Mouse (Mus musculus) gastrocnemius, postnatal 4 days (tissue): Measurements from ENCODE around the gene Mafg. TPM values are rescaled to one million over a fixed set of nuclear protein-coding genes. Genes with fewer than 3 reads are reported as not detected.

Source experiments
- DNase-seq, 2 experiments: peaks; one replicate each; pipeline ENCODE4 v3.0.0; 2021 to 2022; ENCODE audit warnings: low spot score in 2 of 2, mixed read lengths in 2 of 2
- total RNA-seq, 2 experiments: library from RNA; stranded (reverse); gene quantifications; 2 replicates each; pipeline ENCODE4 v1.2.3; 2021

Mafg gene
- total RNA-seq, 2 experiments from 2014 or later, result 36.7 to 42.6 TPM

- peak in 1 of 2 experiments; percentile 71 for DNase-seq
Measured at GRCm38 (mm10) chr11:120623961-120624679, 9.3 kb downstream of the Mafg start.

DNA sequence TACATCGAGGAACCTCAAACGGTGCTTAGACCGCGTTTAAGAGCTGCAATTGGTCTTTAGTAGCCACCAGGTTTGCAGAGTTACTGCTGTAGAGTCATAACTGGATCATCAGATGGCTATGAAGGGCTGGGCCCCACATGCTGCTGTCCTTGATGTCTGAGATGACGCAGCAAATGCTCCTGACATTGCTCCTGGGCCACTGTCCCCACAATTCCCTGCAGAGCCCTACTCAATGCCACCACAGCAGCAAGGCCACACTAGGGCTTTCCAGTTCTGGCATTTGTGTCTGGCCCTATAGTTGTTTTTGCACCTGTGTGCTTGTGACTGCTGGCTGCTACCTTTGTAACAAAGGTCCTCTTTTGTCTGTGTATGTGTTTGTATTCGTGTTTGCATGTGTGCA lies 10.6 kb downstream of the Mafg start:
- no peak for DNase-seq

- DNase-seq, result peak in 1 of 2 experiments; percentile 8
Measured at GRCm38 (mm10) chr11:120620195-120620594, 13.2 kb downstream of the Mafg start.

GRCm38 (mm10) chr11:120618619-120619535 lies 14.5 kb downstream of the Mafg start:
- peak in 1 of 2 experiments; percentile 12 for DNase-seq

DNA sequence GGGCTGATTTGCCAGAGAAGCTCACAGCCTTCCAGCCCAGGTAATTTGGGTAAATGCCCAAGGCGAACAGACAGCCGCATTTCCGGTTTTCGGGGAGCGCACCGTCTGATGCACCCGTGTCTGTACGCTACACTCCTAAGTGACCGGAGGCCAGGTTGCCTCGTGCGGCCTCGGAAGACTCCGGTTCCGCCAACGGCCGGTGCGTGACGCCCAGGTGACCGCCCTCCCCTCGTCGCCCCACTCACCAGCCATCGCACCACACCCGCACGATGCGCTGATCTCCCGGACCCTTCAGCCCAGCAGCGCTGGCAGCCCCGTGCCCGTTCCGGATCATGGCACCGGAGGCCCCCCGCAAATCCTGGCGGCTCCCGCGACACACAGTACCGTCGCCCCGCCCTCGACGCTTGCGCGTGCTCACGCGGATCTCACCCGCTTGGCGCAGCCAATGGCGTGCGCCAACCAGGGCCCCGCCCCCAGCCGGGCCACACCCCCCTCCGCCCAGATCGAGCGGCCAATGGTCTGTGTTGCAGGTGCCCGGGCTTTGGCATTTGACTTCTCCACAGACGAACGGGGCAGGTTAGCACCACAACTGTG lies 15.8 kb downstream of the Mafg start, which contains the start of gene Pcyt2:
Gene Pcyt2 (minus strand): TSS at position 418 of the 594 bp plus-strand sequence.
- peak; percentile 86 to 93 for DNase-seq

GRCm38 (mm10) chr11:120616617-120617294 lies 16.6 kb downstream of the Mafg start:
- no peak for DNase-seq

GRCm38 (mm10) chr11:120615606-120616203 lies 17.7 kb downstream of the Mafg start:
- DNase-seq, result no peak

DNA sequence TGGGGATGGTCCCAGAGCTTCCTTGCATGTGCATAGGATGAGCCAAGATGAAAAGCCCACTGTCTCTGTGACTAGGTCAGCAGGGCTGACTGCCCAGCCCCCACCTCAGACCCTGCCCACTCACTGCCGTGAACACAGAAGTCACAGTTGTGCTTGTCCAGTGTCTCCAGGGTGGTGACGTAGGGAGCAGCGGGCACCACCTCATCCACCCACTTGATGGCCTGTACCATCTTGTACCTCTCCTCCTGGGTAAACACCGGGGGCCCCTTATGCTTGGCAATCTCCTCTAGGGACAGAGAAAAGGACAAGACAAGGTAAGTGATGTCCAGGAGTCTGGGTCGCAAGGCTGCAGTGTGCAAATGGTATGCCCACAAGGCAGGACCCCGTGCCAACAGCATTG lies 18.2 kb downstream of the Mafg start:
- no peak for DNase-seq

GRCm38 (mm10) chr11:120613976-120614375 lies 19.4 kb downstream of the Mafg start:
- no peak for DNase-seq

- no peak for DNase-seq
Measured at GRCm38 (mm10) chr11:120613481-120613972, 19.9 kb downstream of the Mafg start.

DNA sequence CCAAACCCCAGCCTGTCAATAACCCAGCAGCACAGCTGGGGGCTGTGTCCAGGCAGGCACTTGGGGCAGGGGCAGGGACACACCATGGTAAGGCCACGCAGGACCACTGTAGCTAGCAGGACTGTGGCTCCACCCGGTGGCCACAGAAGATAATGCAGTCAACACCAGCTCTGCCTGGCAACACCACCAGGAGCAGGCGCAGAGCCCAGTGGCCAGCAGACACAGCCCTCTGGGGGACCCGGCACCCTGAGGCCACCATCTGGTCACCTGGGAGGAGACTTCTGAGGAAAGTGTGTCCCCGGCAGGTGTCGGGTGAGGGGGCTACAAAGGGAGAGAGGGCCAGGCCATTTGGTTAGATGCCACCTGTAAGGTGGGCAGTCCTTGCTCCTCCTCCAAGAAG lies 20.6 kb downstream of the Mafg start:
- peak; percentile 61 to 79 for DNase-seq

- DNase-seq, result no peak
Measured at GRCm38 (mm10) chr11:120610477-120611046, 22.8 kb downstream of the Mafg start.

DNA sequence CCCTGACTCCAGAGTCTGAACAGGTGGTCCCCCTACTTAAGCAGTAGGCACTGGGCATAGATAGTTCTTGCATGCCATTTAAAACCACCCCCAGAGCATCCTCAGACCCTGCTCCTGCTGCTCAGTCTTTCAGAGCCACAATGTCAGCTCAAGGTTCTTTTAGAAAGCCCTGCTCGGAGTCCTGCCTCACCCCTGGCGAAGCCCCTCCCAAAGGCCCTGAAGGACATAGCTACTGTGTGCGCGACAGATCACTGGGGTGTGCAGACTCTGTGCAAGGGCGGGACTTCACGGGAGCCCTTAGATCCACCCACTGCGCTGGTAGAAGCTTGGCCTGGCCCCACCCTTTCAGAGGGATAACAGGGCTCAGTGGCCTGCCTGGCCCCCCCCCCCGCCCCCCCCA lies 24.1 kb downstream of the Mafg start:
- no peak for DNase-seq

- DNase-seq, result peak in 1 of 2 experiments; percentile 16
Measured at GRCm38 (mm10) chr11:120608241-120609034, 25.0 kb downstream of the Mafg start, which contains the start of gene Npb. Npb (plus strand) TSS chr11:120608477.

- no peak for DNase-seq
Measured at GRCm38 (mm10) chr11:120606764-120607163, 26.6 kb downstream of the Mafg start.

- DNase-seq, result no peak
Measured at GRCm38 (mm10) chr11:120605667-120606066, 27.7 kb downstream of the Mafg start.

DNA sequence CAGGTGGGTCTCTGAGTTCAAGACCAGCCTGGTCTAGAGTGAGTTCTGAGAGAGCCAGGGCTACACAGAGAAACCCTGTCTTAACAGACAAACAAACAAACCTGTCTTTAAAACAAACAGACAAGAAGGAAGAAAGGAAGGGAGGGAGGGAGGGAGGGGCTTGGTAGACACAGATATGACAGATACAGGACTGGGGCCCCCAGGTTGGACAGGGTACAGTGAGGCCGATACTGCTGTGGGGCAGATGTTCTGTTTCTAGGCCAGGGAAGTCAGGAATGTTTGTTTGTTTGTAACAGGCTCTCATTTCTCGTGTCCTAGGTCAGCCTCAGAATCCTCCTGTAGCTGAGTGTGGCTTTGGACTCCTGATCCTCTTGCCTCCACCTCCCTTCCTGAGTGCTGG lies 29.9 kb downstream of the Mafg start:
- no peak for DNase-seq

DNA sequence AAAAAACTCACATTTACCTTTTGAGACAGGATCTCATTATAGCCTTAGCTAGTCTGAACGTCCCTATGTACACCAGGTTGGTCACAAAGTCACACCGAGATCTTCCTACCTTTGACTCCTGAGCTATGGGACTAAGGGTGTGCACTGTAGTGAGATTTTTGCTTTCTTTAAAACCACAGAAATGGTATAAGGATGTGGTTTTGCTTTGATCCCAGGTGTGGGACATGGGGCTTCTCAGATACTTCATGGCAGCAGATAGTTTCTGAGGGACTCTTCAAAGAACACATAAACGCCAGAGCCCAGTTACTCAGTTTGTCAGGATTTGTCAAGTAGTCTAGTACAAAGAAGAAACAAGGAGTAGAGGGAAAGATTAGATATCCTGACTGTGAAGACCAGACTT lies 32.7 kb downstream of the Mafg start:
- DNase-seq, result no peak

DNA sequence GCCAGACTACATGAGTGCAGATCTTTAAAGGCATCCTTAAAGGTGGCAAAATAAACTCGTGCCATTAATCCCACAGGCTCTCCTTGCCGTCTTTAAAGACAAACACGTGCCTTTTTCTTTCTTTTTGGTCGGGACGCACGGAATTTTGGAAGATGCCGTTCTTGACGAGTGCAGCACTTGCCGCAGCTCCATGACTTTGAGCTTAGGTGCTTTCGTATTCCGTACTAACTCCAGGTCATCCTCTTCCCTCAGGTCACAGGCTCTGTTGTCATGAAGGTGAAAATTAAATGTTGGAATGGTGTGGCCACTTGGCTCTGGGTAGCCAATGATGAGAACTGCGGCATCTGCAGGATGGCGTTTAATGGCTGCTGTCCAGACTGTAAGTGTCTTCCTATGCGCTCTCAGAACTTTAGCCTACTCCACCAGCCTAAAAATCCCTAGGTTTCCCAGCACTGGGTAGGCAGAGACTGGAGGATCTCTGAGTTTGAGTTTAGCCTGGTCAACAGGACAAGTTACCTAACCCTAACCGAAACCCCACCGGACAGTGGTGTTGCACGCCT lies 34.3 kb downstream of the Mafg start:
- no peak for DNase-seq
